Mouse (Mus musculus): ENCODE measurements around the gene Dgat2. TPM values are rescaled to one million over a fixed set of nuclear protein-coding genes. Genes with fewer than 3 reads are reported as not detected.
A peak's percentile ranks its signal among the peaks of the same experiment; 100 is the strongest.

Dgat2 gene
- total RNA-seq, 2 experiments from 2014 or later = 32.9 to 69.4 TPM

DNA sequence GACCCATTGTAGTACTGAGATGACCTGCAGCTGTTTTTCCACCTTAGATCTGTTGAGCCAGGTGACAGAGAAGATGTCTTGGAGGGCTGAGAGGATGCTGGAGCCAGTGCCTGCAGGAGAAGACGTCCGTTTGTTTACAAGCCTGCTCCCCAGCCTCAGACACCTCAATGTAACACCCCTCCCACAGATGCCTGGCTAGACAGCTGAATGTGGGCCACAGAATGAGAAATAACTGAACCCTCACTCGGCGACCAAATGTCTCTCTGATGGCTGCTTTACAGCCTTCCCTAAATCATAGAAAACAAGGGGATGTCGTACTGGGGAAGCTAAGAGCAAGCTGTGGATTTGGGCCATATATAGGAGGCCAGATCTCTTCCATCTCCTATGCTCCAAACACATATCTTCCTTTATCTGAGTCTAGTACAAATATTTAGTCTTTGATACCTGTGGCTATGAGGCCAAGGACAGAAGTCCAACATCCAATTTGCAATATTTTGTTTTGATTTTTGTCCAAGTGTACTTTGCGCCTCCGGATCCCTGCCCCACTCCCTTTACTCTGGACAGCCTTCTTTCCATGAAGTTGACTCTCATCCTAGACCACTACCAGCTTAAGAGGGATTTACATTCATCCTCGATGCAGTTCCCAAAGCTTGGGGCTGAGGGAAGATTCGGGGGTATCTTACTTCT is 12.7 kb downstream of the Dgat2 start:
- Histone ChIP-seq H3K4me3 (no peak overlapping the region), H3K27ac (no peak overlapping the region)
- intact Hi-C loops (cut with DNase I) = no loop called here
- DNase-seq = no peak
- no peak for TF ChIP-seq CTCF (IDR thresholded peaks at IDR 0.05)

DNA sequence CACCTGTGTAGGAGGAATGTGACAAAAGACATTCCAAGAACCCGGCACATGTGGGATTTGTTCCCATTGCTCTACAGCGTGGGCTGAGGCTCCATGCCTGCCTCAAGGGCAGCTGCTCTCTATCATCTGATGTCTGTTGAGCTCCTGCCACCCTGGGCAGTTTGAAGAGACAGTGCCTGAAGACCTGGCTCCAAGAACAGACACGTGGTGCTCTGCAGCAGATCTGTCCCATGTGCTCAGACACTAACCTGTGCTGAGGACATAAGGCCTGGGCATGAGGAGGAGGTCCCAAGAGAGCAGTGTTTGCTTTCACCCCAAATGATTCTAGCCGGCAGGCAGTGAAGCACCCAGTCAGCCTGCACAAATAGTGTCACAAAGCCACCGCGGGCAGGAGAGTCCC is 13.8 kb downstream of the Dgat2 start:
- H3K27ac ChIP-seq = peak overlapping the region; percentile 64
- peak; percentile 48 for DNase-seq
- intact Hi-C loops (cut with DNase I) = no loop called here
- H3K4me3 ChIP-seq = no peak overlapping the region
- TF ChIP-seq CTCF (IDR thresholded peaks at IDR 0.05) = no peak

DNA sequence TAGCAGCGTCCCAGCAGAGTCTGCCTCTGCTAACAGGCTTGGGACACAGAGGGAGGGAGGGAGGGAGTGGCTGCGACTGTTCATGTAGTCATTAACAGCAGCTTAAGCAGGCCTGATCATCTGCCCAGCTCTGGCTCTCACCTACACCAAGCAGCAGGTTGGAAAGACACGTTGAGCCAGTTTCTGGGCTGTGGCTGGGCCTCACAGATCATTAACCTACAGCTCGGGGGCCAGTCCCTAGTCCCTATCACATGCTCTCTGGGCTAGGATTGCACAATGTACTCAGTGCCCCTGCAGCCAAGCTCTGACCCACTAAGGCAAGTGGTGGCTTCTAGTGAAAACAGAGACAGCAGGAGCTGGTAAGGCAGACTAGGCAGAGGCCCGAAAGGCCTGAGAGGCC is 14.6 kb downstream of the Dgat2 start:
- TF ChIP-seq CTCF (IDR thresholded peaks at IDR 0.05) = no peak
- DNase-seq = peak; percentile 81
- Histone ChIP-seq H3K4me3 (no peak overlapping the region), H3K27ac (peak overlapping the region; percentile 64)
- intact Hi-C loops (cut with DNase I) = no loop called here

DNA sequence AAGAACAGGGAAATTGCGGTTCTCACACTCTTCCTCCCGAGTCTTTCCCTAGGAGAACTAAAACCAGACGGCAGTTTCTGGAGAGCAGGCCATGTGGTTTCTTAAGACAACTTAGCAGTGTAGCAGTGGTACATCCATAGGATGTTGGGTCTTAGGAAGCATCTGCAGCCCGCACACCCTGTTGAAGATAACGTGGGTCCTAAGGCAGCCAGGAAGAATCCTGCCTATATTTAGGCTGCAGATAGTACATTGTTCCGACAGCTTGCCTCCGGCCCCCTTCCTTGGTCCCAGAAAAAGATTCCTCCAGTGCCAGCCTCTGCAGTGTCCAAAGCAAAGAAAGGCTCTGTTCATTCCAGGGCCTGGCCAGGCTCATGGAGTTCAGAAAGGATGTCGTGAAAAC is 16.4 kb downstream of the Dgat2 start:
- no peak for TF ChIP-seq CTCF (IDR thresholded peaks at IDR 0.05)

DNA sequence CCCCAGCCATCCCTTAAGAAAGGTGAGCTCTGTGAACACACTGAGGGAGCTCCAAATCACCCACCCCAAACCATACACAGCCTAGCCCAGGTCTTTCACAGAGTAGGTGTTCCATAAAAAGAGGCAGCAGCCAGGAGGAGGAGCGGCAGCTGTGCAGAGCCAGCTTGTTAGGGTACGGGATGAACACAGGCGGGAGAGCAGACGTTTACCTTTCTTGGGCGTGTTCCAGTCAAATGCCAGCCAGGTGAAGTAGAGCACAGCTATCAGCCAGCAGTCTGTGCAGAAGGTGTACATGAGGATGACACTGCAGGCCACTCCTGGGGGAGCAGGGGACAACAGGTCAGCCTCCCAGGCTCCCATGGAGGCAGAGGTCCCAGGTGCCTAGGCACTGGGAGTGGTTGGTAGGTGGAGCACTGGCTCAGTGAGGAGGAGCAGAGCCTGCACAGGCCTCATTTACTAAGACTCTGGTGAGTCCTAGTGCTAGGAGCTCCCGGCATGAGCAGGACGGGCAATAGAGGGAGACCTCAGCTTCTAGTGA is 17.6 kb downstream of the Dgat2 start:
- intact Hi-C loops (cut with DNase I) = no loop called here
- DNase-seq = no peak
- H3K27ac ChIP-seq = no peak overlapping the region
- H3K4me3 ChIP-seq = no peak overlapping the region
- TF ChIP-seq CTCF (IDR thresholded peaks at IDR 0.05) = no peak

More for the DNA sequence above, 16.4 kb downstream of the Dgat2 start:
- intact Hi-C loops (cut with DNase I) = no loop called here
- Histone ChIP-seq H3K27ac (no peak overlapping the region), H3K4me3 (no peak overlapping the region)
- no peak for DNase-seq

DNA sequence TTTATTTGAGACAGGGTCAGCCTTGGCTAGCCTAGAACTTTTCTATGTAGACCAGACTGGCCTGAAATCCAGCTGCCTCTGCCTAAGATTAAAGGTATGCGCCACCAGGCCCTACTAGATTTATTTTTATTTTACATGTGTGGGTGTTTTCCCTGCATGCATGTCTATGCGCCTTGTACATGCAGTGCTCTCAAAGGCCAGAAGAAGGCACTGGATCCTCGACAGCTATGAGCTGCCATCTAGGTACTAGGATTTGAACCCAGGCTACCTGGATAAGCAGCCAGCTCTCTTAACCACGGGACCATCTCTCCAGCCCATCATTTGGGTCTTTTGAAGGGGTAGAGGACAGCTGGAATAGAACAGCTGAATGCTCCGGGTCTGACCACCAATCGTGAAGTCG is 20.1 kb downstream of the Dgat2 start:
- DNase-seq = no peak
- Histone ChIP-seq H3K4me3 (no peak overlapping the region), H3K27ac (peak overlapping the region; percentile 66; the same call in 1 of the 2 replicates)
- no peak for TF ChIP-seq CTCF (IDR thresholded peaks at IDR 0.05)
- intact Hi-C loops (cut with DNase I) = no loop called here

DNA sequence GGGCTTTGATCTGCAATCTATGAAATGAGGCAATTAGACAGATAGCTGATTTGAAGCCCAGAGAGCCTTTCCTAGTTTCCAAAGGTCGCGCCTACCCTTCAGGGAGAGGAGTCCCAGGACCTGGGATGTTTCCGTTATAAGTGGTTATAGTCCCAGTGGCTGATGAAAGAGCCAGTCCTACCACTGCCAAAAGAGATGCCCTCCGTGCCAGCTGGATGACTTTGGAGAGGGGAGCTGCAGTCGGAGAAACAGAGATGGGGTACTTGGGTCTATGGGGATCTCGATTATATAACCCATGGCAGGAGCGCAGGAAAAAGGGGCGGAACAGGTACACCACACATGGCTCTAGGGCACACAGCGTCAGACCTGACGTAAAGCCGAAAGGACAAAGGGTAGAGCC is 20.6 kb downstream of the Dgat2 start:
- DNase-seq = peak; percentile 22
- TF ChIP-seq CTCF (IDR thresholded peaks at IDR 0.05) = no peak
- intact Hi-C loops (cut with DNase I) = no loop called here
- Histone ChIP-seq H3K4me3 (no peak overlapping the region), H3K27ac (peak overlapping the region; percentile 66)

DNA sequence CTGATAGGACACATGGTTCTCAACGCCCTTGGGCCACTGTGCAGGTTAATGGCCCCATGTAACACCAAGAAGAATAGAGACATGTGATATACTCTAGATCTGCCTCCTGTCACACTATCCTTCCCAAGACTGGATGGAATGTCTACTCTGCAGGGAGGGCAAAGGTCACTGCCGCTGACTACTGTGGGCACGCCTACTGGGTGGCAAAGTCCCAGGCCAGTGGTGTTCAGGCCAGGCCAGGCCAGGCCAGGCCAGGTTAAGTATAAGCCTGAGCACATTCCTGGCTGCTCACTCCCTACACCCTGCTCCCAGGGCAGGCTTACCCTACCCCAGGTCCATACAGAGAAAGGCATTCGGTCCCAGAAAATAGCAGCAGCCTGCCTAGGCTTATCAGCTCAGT is 21.0 kb downstream of the Dgat2 start:
- DNase-seq = peak; percentile 81
- no peak for TF ChIP-seq CTCF (IDR thresholded peaks at IDR 0.05)
- Histone ChIP-seq H3K4me3 (no peak overlapping the region), H3K27ac (peak overlapping the region; percentile 66)
- intact Hi-C loops (cut with DNase I) = no loop called here

DNA sequence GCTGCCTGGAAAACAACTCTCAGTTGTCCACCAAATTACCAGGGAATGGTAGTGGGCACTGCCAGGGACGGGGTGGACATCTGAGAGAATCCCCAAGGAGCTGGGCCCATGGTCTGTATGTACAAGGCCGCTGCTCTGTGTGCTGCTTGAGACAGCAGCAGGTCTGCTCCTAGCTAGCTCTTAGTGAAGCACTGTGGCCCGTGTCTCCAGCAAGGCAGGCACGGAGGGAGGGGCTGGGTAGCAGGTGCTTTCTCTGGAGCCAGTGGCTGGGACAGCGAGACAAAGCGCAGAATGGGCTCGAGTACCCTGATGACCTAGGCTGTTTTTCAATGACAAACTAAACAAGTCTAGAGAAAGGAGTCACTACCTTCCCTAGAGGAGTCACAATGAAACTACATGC is 21.5 kb downstream of the Dgat2 start:
- intact Hi-C loops (cut with DNase I) = no loop called here
- no peak for TF ChIP-seq CTCF (IDR thresholded peaks at IDR 0.05)
- no peak for DNase-seq
- peak overlapping the region; percentile 66 for H3K27ac ChIP-seq
- no peak overlapping the region for H3K4me3 ChIP-seq

DNA sequence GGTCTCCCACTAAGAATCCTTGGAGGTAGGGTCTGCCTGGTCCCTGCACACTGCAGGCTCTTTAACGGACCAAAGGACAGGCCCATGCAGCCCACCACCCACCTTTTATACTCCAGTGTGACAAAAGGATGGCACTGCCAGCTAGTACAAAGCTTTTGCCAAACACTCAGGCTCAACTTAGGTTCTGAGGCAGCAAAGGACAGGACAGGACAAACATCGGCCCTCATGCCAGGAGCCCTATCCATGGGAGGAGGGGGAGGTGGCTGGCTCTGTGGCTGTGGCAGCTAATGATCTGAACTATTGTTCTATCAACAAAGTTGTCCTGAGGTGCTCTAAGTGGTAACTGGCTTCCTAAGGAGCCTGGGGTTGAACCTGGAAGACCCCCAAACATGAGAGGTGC is 23.1 kb downstream of the Dgat2 start:
- intact Hi-C loops (cut with DNase I) = no loop called here
- Histone ChIP-seq H3K4me3 (no peak overlapping the region), H3K27ac (peak overlapping the region; percentile 48; the same call in 1 of the 2 replicates)
- no peak for DNase-seq
- no peak for TF ChIP-seq CTCF (IDR thresholded peaks at IDR 0.05)

DNA sequence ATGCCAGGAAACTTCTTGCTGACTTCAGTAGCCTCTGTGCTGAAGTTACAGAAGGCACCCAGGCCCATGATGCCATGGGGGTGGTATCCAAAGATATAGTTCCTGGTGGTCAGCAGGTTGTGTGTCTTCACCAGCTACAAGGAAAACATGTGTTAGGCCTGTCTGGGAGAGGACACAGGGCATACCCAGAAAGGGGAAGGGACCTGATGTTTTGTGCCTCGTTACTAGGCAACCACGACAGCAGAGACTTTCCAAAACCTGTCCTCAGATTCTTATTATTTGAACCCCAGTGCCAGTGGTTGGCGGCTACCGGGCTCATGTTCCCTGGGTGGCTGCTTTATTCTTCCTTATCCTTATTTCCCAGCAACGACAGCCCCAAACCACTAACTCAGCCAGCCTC is 23.6 kb downstream of the Dgat2 start:
- no peak for DNase-seq
- Histone ChIP-seq H3K4me3 (no peak overlapping the region), H3K27ac (peak overlapping the region; percentile 48; the same call in 1 of the 2 replicates)
- no peak for TF ChIP-seq CTCF (IDR thresholded peaks at IDR 0.05)
- intact Hi-C loops (cut with DNase I) = no loop called here

DNA sequence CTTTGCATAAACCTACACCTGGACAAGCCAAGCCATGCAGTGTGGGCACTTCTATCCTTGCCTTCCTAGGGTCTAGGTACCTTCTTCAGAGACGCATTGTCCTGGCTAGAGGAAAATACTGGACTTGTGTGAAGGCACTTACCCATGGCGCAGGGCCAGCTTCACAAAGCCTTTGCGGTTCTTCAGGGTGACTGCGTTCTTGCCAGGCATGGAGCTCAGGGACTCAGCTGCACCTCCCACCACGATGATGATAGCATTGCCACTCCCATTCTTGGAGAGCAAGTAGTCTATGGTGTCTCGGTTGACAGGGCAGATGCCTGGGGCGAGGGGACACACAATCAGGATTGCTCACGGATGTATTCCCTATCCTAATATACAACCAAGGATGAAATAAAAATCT is 24.5 kb downstream of the Dgat2 start:
- no peak for TF ChIP-seq CTCF (IDR thresholded peaks at IDR 0.05)
- intact Hi-C loops (cut with DNase I) = no loop called here
- DNase-seq = no peak
- H3K27ac ChIP-seq = no peak overlapping the region
- no peak overlapping the region for H3K4me3 ChIP-seq

DNA sequence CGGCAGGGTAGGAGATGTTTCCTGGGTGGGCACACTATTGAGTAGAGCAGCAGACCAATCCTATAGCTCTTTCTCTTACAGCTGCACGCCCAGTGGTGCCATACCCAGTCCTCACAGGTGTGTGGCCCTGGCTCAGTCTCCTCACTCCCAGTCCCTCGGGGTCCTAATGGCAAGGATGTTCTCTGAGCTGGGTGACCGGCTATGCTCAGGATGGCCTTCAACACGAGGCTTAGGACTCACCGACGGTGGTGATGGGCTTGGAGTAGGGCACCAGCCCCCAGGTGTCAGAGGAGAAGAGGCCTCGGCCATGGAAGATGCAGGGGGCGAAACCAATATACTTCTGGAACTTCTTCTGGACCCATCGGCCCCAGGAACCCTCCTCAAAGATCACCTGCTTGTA is 25.8 kb downstream of the Dgat2 start:
- no peak overlapping the region for H3K4me3 ChIP-seq
- no peak for DNase-seq
- no peak for TF ChIP-seq CTCF (IDR thresholded peaks at IDR 0.05)
- H3K27ac ChIP-seq = no peak overlapping the region
- intact Hi-C loops (cut with DNase I) = no loop called here

All from gastrocnemius, adult 2 months (tissue).